Mouse (Mus musculus): Measurements from ENCODE around the gene Olfr713.
A peak's percentile ranks its signal among the peaks of the same experiment; 100 is the strongest.

The Olfr713 gene

GRCm38 (mm10) chr7:107030874-107031273, at the start of gene Olfr713:
Olfr713 (plus strand) TSS chr7:107031174.
- no peak for DNase-seq (ENCODE audit: low spot score in 2 of 2)

DNA sequence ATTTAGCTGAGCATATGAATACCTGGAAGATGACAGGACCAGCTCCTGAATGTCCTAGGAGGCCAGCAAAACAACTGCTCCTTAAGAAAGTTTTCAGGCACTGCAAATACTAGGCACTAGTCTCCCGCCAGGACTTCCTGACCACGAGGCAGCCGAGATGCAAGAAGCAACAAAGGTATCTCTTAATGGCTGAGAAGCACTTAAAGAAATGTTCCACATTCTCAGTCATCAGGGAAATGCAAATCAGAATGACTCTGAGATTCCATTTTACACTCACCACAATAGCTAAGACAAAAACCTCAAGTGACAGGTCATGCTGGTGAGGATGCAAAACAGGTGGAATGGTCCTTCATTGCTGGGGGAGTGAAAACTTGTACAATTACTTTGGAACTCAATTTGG, 45.7 kb upstream of the Olfr713 start:
- DNase-seq (ENCODE audit: low spot score in 2 of 2) = no peak

GRCm38 (mm10) chr7:107000798-107001197, 30.2 kb upstream of the Olfr713 start:
- DNase-seq (ENCODE audit: low spot score in 2 of 2) = no peak

GRCm38 (mm10) chr7:107004169-107004568, 26.8 kb upstream of the Olfr713 start:
- no peak for DNase-seq (ENCODE audit: low spot score in 2 of 2)

DNA sequence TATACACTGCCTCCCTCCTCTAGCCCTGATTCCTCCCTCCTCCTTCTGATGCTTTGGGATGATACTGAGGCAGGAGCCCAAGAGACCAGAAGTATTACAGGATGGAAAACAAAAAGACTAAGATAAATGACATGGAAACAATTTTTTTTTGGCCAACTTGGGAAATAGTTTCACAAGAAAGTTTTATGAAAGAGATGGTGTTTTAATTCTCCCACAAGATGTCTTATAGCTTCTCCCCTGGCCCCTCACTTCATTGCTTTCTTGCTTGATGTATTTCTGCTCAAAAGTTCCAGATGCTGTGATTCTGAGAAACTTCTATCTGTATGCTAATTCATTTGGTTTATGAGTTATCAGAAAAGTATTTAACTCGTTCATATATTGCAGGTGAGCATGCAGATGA, 25.0 kb upstream of the Olfr713 start, which contains the start of gene Olfr2:
Gene Olfr2, minus strand, starts transcription at position 101 of the 400 bp plus-strand sequence.
- no peak for DNase-seq (ENCODE audit: low spot score in 2 of 2)

GRCm38 (mm10) chr7:107039934-107040563, 9.1 kb downstream of the Olfr713 start:
- DNase-seq (ENCODE audit: low spot score in 2 of 2) = no peak

DNA sequence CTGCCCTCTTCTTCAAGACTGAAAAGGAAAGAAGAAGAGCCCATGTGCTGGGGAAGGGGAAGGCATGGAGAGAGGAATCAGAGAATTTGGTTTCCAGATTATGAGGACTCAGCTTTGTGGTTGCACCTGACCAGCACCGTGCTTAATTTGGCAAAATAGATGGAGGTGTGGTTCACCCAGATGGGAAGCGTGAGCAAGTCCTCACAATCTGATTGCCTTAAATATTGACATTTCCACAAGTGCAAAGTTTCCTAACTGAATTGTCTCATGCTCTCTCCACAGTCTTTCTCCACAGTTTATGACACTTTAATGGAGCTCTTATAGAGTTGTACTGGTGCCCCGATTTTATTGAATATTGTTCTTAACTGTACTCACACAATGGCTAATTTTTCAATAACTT, 12.2 kb downstream of the Olfr713 start:
- DNase-seq (ENCODE audit: low spot score in 2 of 2) = no peak

DNA sequence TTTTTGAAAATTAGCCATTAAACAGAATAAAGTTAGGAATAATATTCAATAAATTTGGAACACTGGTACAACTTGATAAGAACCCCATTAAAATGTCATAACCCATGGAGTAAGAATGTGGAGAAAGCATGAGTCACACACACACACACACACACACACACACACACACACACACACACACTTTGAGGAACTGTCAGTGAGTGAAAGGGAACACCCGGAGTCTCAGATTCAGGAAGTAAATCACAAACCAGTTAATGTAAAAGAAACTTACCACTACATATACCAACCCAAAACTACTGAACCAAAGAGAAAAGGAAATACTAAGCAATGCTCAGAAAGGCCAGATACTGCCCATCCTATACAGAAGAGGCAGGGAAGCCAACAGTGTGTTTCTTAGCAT, 13.4 kb downstream of the Olfr713 start:
- DNase-seq (ENCODE audit: low spot score in 2 of 2) = no peak

DNA sequence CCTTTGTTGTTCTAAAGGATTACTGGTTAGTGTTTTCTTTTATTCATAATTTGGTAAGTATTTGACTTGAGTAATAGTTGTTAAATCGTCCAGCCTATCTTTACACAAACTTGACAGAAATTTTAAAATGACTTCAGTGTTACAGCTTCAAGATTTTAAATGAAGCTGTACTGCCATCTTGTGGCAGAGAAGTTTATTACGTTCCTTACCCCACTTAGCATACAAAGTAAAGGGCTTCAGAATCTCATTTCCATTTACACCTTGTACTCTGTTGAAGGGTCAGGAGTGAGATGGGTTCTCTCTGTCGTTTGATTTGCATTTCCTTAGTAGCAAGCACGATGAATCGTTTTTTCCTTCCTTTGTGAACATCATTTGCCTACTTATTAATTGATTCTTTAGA, 14.9 kb downstream of the Olfr713 start:
- peak in 1 of 2 experiments; percentile 50 for DNase-seq (ENCODE audit: low spot score in 2 of 2)

GRCm38 (mm10) chr7:107047578-107047977, 16.6 kb downstream of the Olfr713 start:
- no peak for DNase-seq (ENCODE audit: low spot score in 2 of 2)

DNA sequence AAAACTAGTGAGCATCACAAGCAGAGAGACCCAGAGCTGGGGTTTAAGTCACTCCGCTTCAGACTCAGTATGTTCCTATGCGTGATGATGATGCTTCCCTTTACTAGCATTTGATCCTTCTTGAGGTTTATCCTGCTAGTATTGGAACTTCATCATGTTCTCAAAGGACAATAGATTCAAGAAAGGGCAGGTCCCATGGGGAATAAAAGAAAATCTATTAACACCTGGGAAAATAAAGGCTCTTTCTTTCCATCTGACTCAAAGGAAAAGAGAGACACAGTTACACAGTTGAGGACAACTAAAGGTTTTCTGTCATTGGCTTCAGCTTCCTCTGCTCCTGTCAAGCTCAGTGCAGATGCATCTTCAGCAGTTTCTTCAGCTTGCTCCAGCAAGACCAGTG, 39.7 kb downstream of the Olfr713 start, which contains the start of gene Olfr714:
Gene Olfr714, plus strand, starts transcription at position 301 of the 400 bp plus-strand sequence.
- no peak for DNase-seq (ENCODE audit: low spot score in 2 of 2)
